Mouse (Mus musculus) myocyte (in vitro differentiated cells): Measurements from ENCODE around the gene Smurf2.

Experiments used
- E2F4 ChIP-seq: IDR thresholded peaks from one replicate; pipeline ENCODE4 v1.6.1; 2011; ENCODE audit warnings: mild to moderate bottlenecking, control low read depth, moderate library complexity; ENCODE audit not compliant: insufficient read depth
- MAX ChIP-seq: IDR thresholded peaks from one replicate; pipeline ENCODE4 v1.6.1; 2011; ENCODE audit warnings: low read depth, mild to moderate bottlenecking, control low read depth
- POLR2A ChIP-seq: IDR thresholded peaks from one replicate; pipeline ENCODE4 v1.6.1; 2011; ENCODE audit warnings: low read depth, mild to moderate bottlenecking, control low read depth, moderate library complexity; ENCODE audit not compliant: insufficient read length
- TCF12 ChIP-seq: IDR thresholded peaks from one replicate; pipeline ENCODE4 v1.6.1; 2011; ENCODE audit warnings: mild to moderate bottlenecking, control low read depth; ENCODE audit not compliant: poor library complexity, insufficient read depth, severe bottlenecking

- TF ChIP-seq TCF12 (no peak), POLR2A (no peak), MAX (no peak), E2F4 (no peak)
Observed at GRCm38 (mm10) chr11:106918901-106919300, 1.6 kb downstream of the Smurf2 start.
